Mouse (Mus musculus): ENCODE data around the gene Brca1. TPM values are rescaled to one million over a fixed set of nuclear protein-coding genes. Genes with fewer than 3 reads are reported as not detected.

The Brca1 gene
- polyA plus RNA-seq (2012; rRNA removed) (5.7 and 8.6 TPM in 2 replicates), polyA plus RNA-seq (2014; fragmentation: Nextera tagmentation; extraction: Ambion mirVana) (14.0 and 15.2 TPM in 2 replicates)

DNA sequence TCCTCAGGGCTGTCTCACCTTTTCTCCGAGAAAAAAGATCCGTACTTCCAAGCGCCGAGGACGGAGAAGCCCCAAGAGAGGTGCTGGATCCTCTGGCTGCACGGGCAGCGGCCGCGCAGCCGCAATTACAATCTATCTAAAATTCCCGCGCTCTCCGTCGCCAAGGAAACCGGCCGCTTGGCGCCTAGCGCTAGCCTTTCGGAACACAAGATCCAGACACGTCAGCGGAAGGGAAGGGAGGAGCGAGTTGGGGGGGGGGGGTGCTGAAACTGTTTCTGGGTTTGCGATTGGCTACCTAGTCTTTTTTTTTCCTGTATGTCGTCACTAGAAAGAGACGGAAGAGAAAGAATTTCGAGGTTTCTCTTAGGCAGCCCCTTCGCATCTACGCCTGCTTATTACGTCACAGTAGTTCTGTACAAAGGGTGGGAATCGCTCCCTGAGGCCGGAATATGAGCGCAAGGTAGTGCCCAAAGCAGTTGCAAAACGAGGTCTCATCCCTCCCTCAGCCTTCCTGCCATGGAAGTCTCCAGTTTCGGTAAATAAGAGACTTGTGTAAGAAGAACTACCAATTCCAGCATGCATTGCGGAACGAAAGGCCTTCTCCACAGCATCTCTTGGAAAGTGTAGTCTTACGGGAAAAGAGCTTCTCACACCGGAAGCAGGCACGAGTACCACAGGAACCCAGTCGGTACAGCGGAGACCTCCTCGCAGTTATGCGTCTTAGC lies at the start of gene Brca1, which contains the start of gene Nbr1:
Brca1 (minus strand) TSS at position 205 of the 725 bp plus-strand sequence.
Nbr1 (plus strand) TSS at position 399 of the 725 bp plus-strand sequence.
- peaks cover 33% of the 10 kb centered on the region for H3K36me3 ChIP-seq (replicated peaks; ENCODE audit: control insufficient read depth, insufficient read depth, low read depth)
- no peaks in the 10 kb centered on the region for H3K9me3 ChIP-seq (ENCODE audit: control insufficient read depth, low read length)
- peak within 1 kb of the TSS; percentile 92 for H3K4me2 ChIP-seq (ENCODE audit: low read depth)
- peak within 1 kb of the TSS; percentile 80 to 95 for H3K4me3 ChIP-seq (ENCODE audit: insufficient read depth in 1 of 2, low read depth in 2 of 2, low read length in 2 of 2)
- ATAC-seq (ENCODE audit: insufficient read depth) (peak; percentile 73), DNase-seq (ENCODE audit: low read depth in 3 of 3, low spot score in 3 of 3) (peak; percentile 98 to 99 (median 99))
- H3K27me3 ChIP-seq (ENCODE audit: control insufficient read depth, insufficient read depth, low read length) = no peaks in the 10 kb centered on the region
- TF ChIP-seq EP300 (IDR thresholded peaks at IDR 0.05; ENCODE audit: low read depth) (no peak; the same call in 1 of the 2 replicates), CTCF (IDR thresholded peaks at IDR 0.05; ENCODE audit: low read depth) (no peak)
- H3K27ac ChIP-seq = peak within 1 kb of the TSS; percentile 83
- WGBS (ENCODE audit: insufficient replicate concordance) = under 1% methylated on average over 43 of the region's 43 CpGs
- peak within 1 kb of the TSS; percentile 97 for H3K9ac ChIP-seq (replicated peaks)
- peaks cover 8 to 11% of the 10 kb centered on the region in 2 experiments for H3K4me1 ChIP-seq (replicated peaks; ENCODE audit: control insufficient read depth in 2 of 2, insufficient read depth in 2 of 2, low read length in 1 of 2)

DNA sequence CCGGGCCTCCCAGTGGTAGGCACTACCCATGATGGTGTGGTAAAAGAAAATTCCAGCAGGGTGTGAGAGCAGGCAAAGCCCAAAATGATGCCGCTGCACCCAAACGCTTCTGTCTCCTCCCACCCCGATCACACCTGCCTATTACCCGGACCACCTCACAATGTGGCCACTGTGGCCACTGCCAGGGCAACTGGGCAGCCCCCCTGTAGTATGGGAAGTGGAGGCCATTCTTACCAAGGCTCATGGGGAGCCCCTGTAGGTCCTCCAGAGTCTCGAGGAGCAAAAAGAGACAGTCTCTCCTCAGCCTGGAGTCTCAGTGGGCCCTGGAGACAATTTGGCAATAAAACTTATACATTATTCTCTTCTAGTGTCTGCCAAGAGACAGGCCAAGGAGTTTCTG lies 47.4 kb upstream of the Brca1 start, which contains the start of gene Gm11634:
Gm11634 (minus strand) TSS at position 101 of the 400 bp plus-strand sequence.
- Histone ChIP-seq H3K4me1 (replicated peaks; ENCODE audit: control insufficient read depth in 2 of 2, insufficient read depth in 2 of 2, low read length in 1 of 2) (no peaks in the 10 kb centered on the region), H3K36me3 (replicated peaks; ENCODE audit: control insufficient read depth, insufficient read depth, low read depth) (no peaks in the 10 kb centered on the region), H3K27me3 (ENCODE audit: control insufficient read depth, insufficient read depth, low read length) (no peaks in the 10 kb centered on the region; the same call in none of the 2 replicates), H3K27ac (no peak within 1 kb of the TSS), H3K4me2 (ENCODE audit: low read depth) (no peak within 1 kb of the TSS), H3K9me3 (ENCODE audit: control insufficient read depth, low read length) (no peaks in the 10 kb centered on the region), H3K9ac (replicated peaks) (no peak within 1 kb of the TSS), H3K4me3 (ENCODE audit: insufficient read depth in 1 of 2, low read depth in 2 of 2, low read length in 2 of 2) (no peak within 1 kb of the TSS)
- WGBS (ENCODE audit: insufficient replicate concordance) = 60% methylated on average over 6 of the region's 6 CpGs
- ATAC-seq (ENCODE audit: insufficient read depth) (no peak), DNase-seq (ENCODE audit: low read depth in 3 of 3, low spot score in 3 of 3) (no peak)
- TF ChIP-seq EP300 (IDR thresholded peaks at IDR 0.05; ENCODE audit: low read depth) (no peak), CTCF (IDR thresholded peaks at IDR 0.05; ENCODE audit: low read depth) (no peak)

DNA sequence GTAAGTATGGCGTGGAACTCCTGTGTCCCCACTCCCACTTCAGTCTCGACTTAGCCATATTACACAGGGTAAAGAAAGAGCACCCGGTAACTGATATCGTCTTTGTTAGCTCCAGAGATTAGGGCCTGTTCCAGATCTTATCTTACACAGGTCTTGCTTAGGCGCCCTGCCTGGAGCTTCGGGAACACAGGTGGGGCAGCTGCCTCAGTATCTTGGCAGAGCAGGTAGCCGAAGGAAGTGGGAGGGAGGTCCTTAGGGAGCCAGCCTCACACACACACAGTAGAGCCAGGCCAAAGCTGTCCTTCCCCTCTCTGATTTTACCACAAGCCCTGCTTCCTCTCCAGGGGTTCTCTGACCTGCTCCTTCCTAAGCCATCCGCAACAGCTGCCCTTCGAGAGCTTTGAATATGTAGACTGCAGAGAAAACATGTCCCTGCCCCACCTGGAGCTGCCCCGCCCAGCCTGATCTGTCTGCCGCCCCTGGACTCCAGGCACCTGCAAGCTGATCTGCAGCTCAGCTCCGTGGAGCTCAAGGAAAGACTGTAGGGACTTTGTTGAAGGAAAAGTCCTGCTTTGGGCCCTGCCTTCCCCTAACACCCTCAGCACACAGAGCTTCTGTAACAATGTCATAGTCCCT lies 38.4 kb upstream of the Brca1 start:
- no peak overlapping the region for H3K4me2 ChIP-seq (ENCODE audit: low read depth)

DNA sequence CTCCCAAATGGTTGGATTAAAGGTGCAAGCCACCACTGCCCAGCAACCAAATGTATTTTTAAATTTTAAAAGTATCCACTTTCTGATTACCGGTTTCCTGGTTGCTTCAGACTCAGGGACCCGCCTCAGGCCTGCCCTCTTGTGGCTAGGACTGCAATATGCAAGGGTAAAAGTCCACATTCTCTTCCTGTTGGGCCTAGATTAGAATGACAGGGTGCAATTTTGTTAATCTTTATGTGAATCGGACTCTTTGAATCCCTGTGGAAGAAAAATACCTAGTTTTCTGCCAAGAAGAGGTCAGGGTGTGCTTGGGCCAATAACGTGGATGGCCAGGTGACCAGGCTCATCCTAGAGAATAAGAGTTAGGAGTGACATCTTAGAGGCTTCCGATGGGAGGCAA lies 37.7 kb upstream of the Brca1 start:
- DNase-seq (ENCODE audit: low read depth in 3 of 3, low spot score in 3 of 3) = peak; percentile 43 to 61 (median 46)
- H3K36me3 ChIP-seq (replicated peaks; ENCODE audit: control insufficient read depth, insufficient read depth, low read depth) = no peaks in the 10 kb centered on the region
- 25% methylated on average over 5 of the region's 5 CpGs for WGBS (ENCODE audit: insufficient replicate concordance)
- no peaks in the 10 kb centered on the region; a peak in 1 of 4 replicates for H3K4me1 ChIP-seq (replicated peaks; ENCODE audit: control insufficient read depth in 2 of 2, insufficient read depth in 2 of 2, low read length in 1 of 2)
- H3K9me3 ChIP-seq (ENCODE audit: control insufficient read depth, low read length) = no peaks in the 10 kb centered on the region
- no peak overlapping the region for H3K27ac ChIP-seq
- H3K4me3 ChIP-seq (ENCODE audit: insufficient read depth in 1 of 2, low read depth in 2 of 2, low read length in 2 of 2) = no peak overlapping the region
- no peaks in the 10 kb centered on the region for H3K27me3 ChIP-seq (ENCODE audit: control insufficient read depth, insufficient read depth, low read length)
- no peak overlapping the region for H3K4me2 ChIP-seq (ENCODE audit: low read depth)
- no peak for TF ChIP-seq EP300 (IDR thresholded peaks at IDR 0.05; ENCODE audit: low read depth)
- TF ChIP-seq CTCF (IDR thresholded peaks at IDR 0.05; ENCODE audit: low read depth) = peak; percentile 86
- H3K9ac ChIP-seq (replicated peaks) = no peak overlapping the region
- ATAC-seq (ENCODE audit: insufficient read depth) = no peak; the same call in 1 of the 2 replicates

More for the DNA sequence above, 38.4 kb upstream of the Brca1 start:
- Histone ChIP-seq H3K4me1 (replicated peaks; ENCODE audit: control insufficient read depth in 2 of 2, insufficient read depth in 2 of 2, low read length in 1 of 2) (no peaks in the 10 kb centered on the region; a peak in 1 of 4 replicates), H3K4me3 (ENCODE audit: insufficient read depth in 1 of 2, low read depth in 2 of 2, low read length in 2 of 2) (no peak overlapping the region), H3K27ac (no peak overlapping the region), H3K27me3 (ENCODE audit: control insufficient read depth, insufficient read depth, low read length) (no peaks in the 10 kb centered on the region), H3K36me3 (replicated peaks; ENCODE audit: control insufficient read depth, insufficient read depth, low read depth) (no peaks in the 10 kb centered on the region), H3K9ac (replicated peaks) (no peak overlapping the region), H3K9me3 (ENCODE audit: control insufficient read depth, low read length) (no peaks in the 10 kb centered on the region)
- ATAC-seq (ENCODE audit: insufficient read depth) (no peak), DNase-seq (ENCODE audit: low read depth in 3 of 3, low spot score in 3 of 3) (no peak)
- no peak for TF ChIP-seq EP300 (IDR thresholded peaks at IDR 0.05; ENCODE audit: low read depth)
- TF ChIP-seq CTCF (IDR thresholded peaks at IDR 0.05; ENCODE audit: low read depth) = no peak
- WGBS (ENCODE audit: insufficient replicate concordance) = 68% methylated on average over 12 of the region's 12 CpGs

DNA sequence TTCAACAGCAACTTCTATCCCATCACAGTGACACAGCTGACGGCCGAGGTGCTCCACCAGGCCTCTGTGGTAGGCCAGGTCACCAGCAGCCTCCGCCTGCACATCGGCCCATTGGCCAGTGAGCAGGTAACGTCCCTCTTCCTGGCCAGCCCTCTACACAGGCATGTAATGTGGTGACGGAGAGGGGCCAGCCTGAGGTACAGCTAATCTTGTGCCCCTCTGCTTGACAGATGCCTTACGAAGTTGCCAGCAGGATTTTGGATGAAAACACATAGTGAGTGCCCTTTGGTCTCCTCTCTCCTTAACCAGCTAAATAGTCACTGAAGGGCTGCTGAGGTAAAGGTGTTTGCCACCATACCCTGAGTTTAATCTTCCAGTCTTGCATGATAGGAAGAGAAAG lies 37.1 kb upstream of the Brca1 start:
- Histone ChIP-seq H3K4me1 (replicated peaks; ENCODE audit: control insufficient read depth in 2 of 2, insufficient read depth in 2 of 2, low read length in 1 of 2) (no peaks in the 10 kb centered on the region; a peak in 1 of 4 replicates), H3K9ac (replicated peaks) (no peak overlapping the region), H3K27ac (no peak overlapping the region), H3K4me2 (ENCODE audit: low read depth) (no peak overlapping the region), H3K4me3 (ENCODE audit: insufficient read depth in 1 of 2, low read depth in 2 of 2, low read length in 2 of 2) (no peak overlapping the region), H3K27me3 (ENCODE audit: control insufficient read depth, insufficient read depth, low read length) (no peaks in the 10 kb centered on the region), H3K9me3 (ENCODE audit: control insufficient read depth, low read length) (no peaks in the 10 kb centered on the region), H3K36me3 (replicated peaks; ENCODE audit: control insufficient read depth, insufficient read depth, low read depth) (no peaks in the 10 kb centered on the region)
- ATAC-seq (ENCODE audit: insufficient read depth) = no peak
- no peak for DNase-seq (ENCODE audit: low read depth in 3 of 3, low spot score in 3 of 3)
- TF ChIP-seq CTCF (IDR thresholded peaks at IDR 0.05; ENCODE audit: low read depth) (no peak), EP300 (IDR thresholded peaks at IDR 0.05; ENCODE audit: low read depth) (no peak)
- 75% methylated on average over 7 of the region's 7 CpGs for WGBS (ENCODE audit: insufficient replicate concordance)
